Mouse (Mus musculus) adrenal gland, adult 2 months (tissue): ENCODE measurements around the gene Cfap70. TPM values are rescaled to one million over a fixed set of nuclear protein-coding genes. Genes with fewer than 3 reads are reported as not detected.

Experiments
- DNase-seq: peaks from one replicate; pipeline ENCODE4 v3.0.0; 2021
- polyA plus RNA-seq: library from polyadenylated mRNA; depleted of rRNA; stranded (reverse); fragments of >200 nt; gene quantifications from 2 replicates; pipeline ENCODE4 v1.2.3, GENCODE M21; 2012
- total RNA-seq, 2 experiments: library from RNA; stranded (reverse); gene quantifications; 2 replicates each; pipeline ENCODE4 v1.2.3; 2021

Gene Cfap70
- total and polyA plus RNA-seq, 3 experiments = 0.12 to 2.9 (median 1.1) TPM

GRCm38 (mm10) chr14:20423046-20423445 lies 29.0 kb downstream of the Cfap70 start:
- no peak for DNase-seq

- no peak for DNase-seq
These were observed 29.8 kb downstream of the Cfap70 start for GRCm38 (mm10) chr14:20422257-20422656.

GRCm38 (mm10) chr14:20400071-20400470 lies 52.0 kb downstream of the Cfap70 start:
- peak; percentile 49 for DNase-seq

- peak; percentile 66 for DNase-seq
These were observed 53.2 kb downstream of the Cfap70 start for GRCm38 (mm10) chr14:20398864-20399263.

- peak; percentile 63 for DNase-seq
These were observed 54.8 kb downstream of the Cfap70 start for GRCm38 (mm10) chr14:20397220-20397619.

GRCm38 (mm10) chr14:20393205-20393913 lies 58.7 kb downstream of the Cfap70 start, which contains the start of gene Mrps16:
Mrps16 (minus strand) TSS chr14:20393634.
- peak; percentile 97 for DNase-seq

- no peak for DNase-seq
These were observed 59.7 kb downstream of the Cfap70 start for GRCm38 (mm10) chr14:20392326-20392725.

- no peak for DNase-seq
These were observed 62.5 kb downstream of the Cfap70 start for GRCm38 (mm10) chr14:20389446-20390079.

- peak; percentile 97 for DNase-seq
These were observed 63.4 kb downstream of the Cfap70 start, which contains the start of gene Dnajc9 for GRCm38 (mm10) chr14:20388441-20389129. Dnajc9 (minus strand) TSS chr14:20388910.

- DNase-seq = no peak
These were observed 72.1 kb downstream of the Cfap70 start for GRCm38 (mm10) chr14:20379753-20380430.

GRCm38 (mm10) chr14:20379087-20379640 lies 72.9 kb downstream of the Cfap70 start:
- no peak for DNase-seq

- DNase-seq = peak; percentile 70
These were observed 73.5 kb downstream of the Cfap70 start for GRCm38 (mm10) chr14:20378313-20379061.

GRCm38 (mm10) chr14:20377112-20377521 lies 74.9 kb downstream of the Cfap70 start:
- peak; percentile 79 for DNase-seq

GRCm38 (mm10) chr14:20371854-20372253 lies 80.2 kb downstream of the Cfap70 start:
- DNase-seq = no peak

- DNase-seq = no peak
These were observed 81.2 kb downstream of the Cfap70 start for GRCm38 (mm10) chr14:20370798-20371197.

- DNase-seq = no peak
These were observed 83.8 kb downstream of the Cfap70 start for GRCm38 (mm10) chr14:20368271-20368670.

GRCm38 (mm10) chr14:20363230-20363629 lies 88.8 kb downstream of the Cfap70 start:
- DNase-seq = no peak

- peak; percentile 94 for DNase-seq
These were observed 104.0 kb downstream of the Cfap70 start, which contains the start of the genes Ecd and Fam149b for GRCm38 (mm10) chr14:20347991-20348541. Ecd (minus strand) TSS chr14:20348121. Fam149b (plus strand) TSS chr14:20348162.

- no peak for DNase-seq
These were observed 104.5 kb downstream of the Cfap70 start for GRCm38 (mm10) chr14:20347441-20347990.

GRCm38 (mm10) chr14:20345885-20346284 lies 106.1 kb downstream of the Cfap70 start:
- peak; percentile 14 for DNase-seq
